Mouse (Mus musculus) spleen, adult 2 months (tissue): ENCODE results near the gene Sema6d.

Source experiments
- CTCF ChIP-seq: fragments of 200-500 bp; IDR thresholded peaks from 2 replicates; pipeline ENCODE4 v1.5.1; 2011; ENCODE audit warnings: mild to moderate bottlenecking, inconsistent platforms; ENCODE audit not compliant: insufficient read depth, insufficient read length, insufficient replicate concordance; ENCODE audit errors: extremely low read depth
- POLR2A ChIP-seq: fragments of 200-500 bp; IDR thresholded peaks from 2 replicates; pipeline ENCODE4 v1.6.1; 2011; ENCODE audit warnings: low read depth, low read length, inconsistent platforms

DNA sequence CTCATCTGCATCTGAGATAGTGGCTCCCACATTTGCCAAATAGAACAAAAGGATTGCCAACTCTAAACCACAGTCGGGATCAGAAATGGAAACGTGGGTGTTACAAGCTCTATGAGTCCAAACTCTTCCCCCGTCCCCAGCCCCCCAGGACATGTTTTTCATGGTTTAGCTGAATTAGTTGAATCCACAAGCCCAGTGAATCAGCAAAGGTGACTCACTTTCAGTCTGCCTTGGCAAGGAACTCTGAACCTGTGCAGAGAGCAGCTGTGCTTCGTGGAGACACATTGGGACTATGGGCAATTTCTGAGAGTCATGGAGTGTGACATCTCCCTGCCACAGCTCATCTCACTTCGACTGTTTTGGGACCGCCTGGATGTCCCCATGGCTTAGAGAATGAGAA lies 419.7 kb downstream of the Sema6d start:
- no peak for TF ChIP-seq CTCF
- TF ChIP-seq POLR2A = no peak
